Mouse (Mus musculus) bone marrow macrophage, adult 2 months (primary cell): ENCODE data around the gene Zc3h7b. TPM values are rescaled to one million over a fixed set of nuclear protein-coding genes. Genes with fewer than 3 reads are reported as not detected.

Experiments used
- H3K27ac ChIP-seq: 2 replicates; pipeline ENCODE4 v1.5.1; 2012; ENCODE audit warnings: low read depth, low read length; ENCODE audit not compliant: insufficient read depth
- H3K4me1 ChIP-seq: 2 replicates; pipeline ENCODE4 v1.6.1; 2012; ENCODE audit warnings: low read length; ENCODE audit not compliant: control insufficient read depth, insufficient read depth
- H3K4me3 ChIP-seq: 2 replicates; pipeline ENCODE4 v1.5.1; 2012; ENCODE audit warnings: mild to moderate bottlenecking, low read length, moderate library complexity; ENCODE audit not compliant: insufficient read depth
- CTCF ChIP-seq: IDR thresholded peaks from 2 replicates; pipeline ENCODE4 v1.5.1; 2012; ENCODE audit warnings: low read depth, mild to moderate bottlenecking, low read length, moderate library complexity
- POLR2A ChIP-seq: IDR thresholded peaks from 2 replicates; pipeline ENCODE4 v1.6.1; 2012; ENCODE audit warnings: mild to moderate bottlenecking, low read depth, low read length, borderline replicate concordance
- polyA plus RNA-seq: library from polyadenylated mRNA; stranded (reverse); fragments of >200 nt; gene quantifications from 2 replicates; pipeline ENCODE4 v1.2.4, GENCODE M21; 2012; ENCODE audit not compliant: missing spikeins, insufficient read depth, insufficient read length

Gene Zc3h7b
- polyA plus RNA-seq, 1 experiment, result 13.6 TPM

DNA sequence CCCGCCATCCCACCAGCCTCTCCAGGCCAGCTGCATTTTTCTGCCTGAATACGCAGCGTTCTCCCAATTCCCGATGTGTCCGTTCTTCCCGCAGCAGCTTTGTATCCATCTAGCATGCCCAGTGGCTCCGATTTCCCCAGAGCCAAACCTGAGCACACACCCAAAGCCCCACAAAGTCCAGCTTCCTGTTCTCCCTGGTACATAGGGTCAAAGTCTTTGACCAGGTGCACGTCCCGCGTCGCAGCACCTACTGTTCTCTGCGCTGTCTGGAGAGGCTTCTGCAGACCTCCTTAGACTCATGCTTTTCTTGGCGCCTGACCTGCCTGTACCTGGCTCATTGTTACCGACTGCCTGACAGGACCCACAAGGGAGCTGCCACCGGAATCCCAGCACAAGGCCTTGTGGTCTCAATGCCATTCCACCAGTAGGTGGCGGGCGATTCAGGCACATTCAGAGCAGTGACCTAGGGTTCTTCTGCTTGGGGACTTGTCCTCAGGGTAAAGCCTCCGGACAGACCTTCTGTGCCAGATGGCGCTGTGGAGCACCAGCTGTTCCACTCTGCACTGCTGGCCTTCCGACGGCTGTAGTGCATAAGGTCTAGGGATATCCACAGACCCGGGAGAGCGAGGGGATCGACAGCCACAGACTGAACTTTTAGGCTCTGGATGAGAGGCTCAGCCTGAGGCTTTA, 86.4 kb downstream of the Zc3h7b start:
- peaks cover 9% of the 10 kb centered on the region for H3K4me1 ChIP-seq
- TF ChIP-seq CTCF (peak; percentile 95), POLR2A (no peak)
- H3K27ac ChIP-seq, result no peak overlapping the region
- no peak overlapping the region for H3K4me3 ChIP-seq

DNA sequence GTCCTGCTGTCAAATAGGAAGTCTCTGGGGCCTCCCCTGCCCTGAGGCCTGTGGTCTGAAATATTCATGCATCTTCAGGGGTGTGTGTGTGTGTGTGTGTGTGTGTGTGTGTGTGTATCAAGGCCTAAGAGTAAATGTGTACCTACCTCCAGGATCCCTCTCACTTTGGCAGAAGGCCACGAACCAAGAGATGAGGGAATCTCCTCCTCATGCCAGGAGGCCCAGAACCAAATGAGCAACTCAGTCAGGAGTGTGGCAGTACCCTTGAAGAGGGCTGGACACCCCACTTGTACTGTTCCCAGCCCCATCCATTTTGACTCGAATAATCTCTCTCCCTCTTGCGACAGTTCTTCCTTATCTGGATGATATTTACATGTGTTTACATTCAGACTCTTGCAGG, 87.4 kb downstream of the Zc3h7b start:
- H3K27ac ChIP-seq, result no peak overlapping the region
- TF ChIP-seq POLR2A, result no peak
- TF ChIP-seq CTCF, result no peak
- peaks cover 16% of the 10 kb centered on the region for H3K4me1 ChIP-seq
- H3K4me3 ChIP-seq, result no peak overlapping the region

DNA sequence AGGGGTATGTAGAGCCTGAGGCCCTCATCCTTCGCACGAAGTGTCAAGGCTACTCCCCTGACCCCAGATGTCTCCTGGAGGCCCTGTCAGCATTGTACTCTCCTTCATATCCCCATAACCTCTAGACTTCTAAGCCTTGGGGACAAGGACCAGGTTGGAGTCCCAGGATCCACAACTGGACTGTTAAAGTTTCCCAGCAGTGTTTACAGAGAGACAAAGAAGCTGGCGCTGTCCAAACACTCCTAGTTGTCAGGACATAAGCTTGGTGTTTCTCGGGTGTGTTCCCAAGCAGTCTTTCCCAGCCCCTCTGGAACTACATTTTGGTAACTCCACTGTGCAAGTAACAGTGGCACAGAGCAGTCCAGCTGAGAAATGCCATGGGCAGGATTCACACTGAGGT, 88.6 kb downstream of the Zc3h7b start:
- Histone ChIP-seq H3K4me3 (no peak overlapping the region), H3K4me1 (peaks cover 21% of the 10 kb centered on the region), H3K27ac (no peak overlapping the region)
- TF ChIP-seq CTCF (no peak), POLR2A (no peak)

DNA sequence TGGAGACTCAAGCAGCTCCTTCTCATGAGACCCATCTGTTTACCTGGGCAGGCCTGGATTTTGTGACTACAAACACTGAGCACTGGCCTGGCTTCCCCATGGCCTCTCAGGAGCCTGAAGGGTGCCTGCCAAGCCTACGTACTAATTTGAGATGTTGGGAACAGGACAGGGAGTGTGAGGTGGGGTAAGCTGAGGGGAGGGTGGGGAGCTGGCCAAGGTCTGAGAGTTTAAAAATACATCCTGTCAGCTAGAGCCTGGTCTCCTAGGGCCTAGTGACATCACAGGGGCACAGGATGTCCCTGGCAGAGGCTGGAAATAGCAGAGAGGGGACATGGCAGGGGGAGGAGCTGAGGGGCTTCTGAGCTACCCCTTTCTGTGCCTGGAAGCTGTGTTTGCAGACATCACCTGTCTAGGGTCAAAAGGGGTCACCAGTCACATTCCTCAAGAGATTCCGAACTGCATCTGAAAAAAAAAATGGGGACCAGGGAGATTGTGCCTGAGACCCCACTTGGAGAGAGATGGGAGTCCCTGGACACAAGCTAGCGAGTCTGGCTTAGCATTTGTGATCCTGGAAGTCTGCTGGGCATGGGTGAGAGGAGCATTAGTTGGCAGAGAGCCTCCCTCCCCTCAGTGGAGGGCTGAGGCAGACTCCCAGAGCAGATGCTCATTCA, 89.4 kb downstream of the Zc3h7b start:
- no peak overlapping the region for H3K4me3 ChIP-seq
- H3K4me1 ChIP-seq, result peaks cover 23% of the 10 kb centered on the region
- no peak overlapping the region for H3K27ac ChIP-seq
- no peak for TF ChIP-seq CTCF
- TF ChIP-seq POLR2A, result no peak

DNA sequence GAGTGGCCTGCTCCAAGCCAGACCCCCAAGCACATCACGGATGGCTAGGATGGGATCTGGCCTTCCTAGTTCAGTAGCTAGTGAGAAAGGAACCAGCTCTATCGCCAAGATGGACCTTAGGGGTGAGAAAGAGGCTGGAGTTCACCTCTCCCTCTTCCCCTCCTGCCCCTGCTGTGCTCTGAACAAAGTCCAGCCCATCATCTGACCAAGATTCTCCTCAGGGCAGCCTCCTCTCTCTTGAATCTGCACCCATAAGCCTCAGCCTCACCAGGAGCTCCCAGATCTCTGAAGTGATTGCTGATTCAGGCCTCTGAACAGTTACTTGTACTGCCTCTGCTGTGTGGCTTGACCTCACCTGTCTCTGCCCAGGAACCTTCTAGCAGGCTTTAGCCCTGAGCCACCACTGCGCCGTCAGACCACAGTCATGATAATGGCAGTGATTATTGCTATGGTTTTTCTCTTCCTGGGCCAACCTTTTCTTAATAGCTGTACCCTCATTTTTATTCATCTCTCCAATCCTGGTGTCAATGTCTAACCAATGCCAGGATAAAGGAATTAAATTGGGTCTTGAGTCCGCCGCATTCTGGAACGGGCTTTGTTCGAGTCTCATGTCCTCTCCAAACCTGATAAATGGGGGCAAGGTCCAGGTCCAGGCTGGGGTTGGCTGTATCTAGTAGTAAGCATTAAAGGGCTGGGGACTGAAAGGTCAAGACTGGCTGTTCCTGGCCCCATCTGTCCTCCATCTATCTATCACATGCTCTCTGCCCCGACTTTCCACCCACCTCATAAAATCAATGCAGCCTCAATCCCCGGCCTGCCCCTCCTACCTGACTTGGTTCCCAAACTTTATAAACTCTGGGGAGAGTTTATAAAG, 90.4 kb downstream of the Zc3h7b start:
- Histone ChIP-seq H3K27ac (no peak overlapping the region), H3K4me3 (no peak overlapping the region), H3K4me1 (peaks cover 29% of the 10 kb centered on the region)
- TF ChIP-seq POLR2A (no peak), CTCF (no peak)

DNA sequence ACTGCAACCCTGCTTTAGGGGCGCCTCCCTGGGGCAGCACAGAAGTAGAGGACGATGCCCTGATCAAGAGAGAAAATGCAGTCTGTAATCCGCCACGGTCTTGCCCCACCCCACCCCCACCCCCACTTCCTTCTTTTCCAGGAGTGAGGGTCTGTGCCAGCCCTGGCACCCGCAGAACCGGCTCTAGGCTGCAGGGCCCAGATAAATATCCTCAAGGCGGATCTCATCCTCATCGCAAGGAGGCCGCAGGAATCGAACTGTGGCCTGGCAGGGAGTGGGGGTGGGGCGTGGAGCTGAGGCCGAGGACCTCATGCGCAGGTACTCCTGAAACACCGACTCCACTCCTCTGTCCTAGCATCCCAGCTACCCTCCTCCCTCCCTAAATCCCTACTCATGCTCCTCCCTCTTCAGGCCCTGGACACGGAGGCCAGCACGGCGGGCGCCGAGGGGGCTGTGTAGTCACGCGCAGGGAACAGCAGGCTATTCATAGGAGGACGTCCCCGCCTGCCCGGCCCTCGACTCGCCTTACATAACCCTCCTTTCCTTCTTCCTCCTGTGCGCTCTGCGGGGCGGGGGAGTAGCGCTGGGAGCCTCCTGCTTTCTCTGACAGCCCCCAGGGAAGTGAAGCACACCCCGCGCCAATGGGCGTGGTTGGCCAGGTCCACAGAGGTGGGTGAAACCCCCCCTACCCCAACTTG, 91.4 kb downstream of the Zc3h7b start:
- Histone ChIP-seq H3K27ac (peak overlapping the region; percentile 65), H3K4me3 (peak overlapping the region; percentile 62), H3K4me1 (peaks cover 27% of the 10 kb centered on the region)
- TF ChIP-seq POLR2A, result no peak
- TF ChIP-seq CTCF, result no peak

DNA sequence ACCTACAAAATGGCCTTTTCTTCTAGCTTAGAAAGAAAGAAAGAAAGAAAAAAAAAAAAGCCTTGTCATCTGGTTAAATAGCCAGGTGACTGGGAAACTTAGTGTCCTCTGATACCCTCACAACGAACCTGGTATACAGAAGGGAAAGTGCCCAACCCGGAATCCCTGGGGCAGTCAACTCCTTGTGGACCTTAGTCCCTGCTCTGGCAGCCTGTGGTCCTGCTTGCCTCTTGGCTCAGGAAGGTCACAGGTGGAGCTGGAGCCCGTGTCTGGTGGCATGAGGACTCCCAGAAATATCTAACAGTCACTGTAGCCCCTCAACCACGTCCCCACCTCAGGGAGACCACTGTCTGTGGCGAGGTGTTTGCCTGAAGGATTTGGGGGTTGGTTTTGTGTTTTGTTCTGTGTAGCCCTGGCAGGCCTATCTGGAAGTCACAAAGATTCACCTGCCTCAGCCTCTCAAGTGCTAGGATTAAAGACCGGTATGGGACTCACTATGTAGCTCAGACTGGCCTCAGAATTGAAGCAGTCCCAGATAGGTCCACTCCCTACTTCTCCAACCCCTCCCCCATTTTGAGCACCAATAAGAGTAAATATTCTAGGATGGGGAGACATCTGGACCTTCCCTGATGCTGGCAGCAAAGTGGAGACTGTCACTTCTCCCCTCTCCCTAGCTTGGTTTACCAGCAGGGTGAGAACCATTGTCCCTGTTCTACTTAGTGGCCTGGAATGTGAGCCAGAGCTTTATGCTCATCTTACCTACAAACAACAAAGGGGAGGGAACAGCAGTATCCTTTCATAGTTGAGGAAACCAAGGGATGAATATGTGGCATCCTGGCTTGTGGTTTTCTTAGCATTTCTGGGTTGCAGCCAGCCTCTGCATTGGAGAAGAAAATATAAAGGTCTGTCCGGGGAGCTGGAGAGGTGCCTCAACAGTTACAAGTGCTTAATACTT, 92.4 kb downstream of the Zc3h7b start:
- TF ChIP-seq CTCF (no peak), POLR2A (no peak)
- Histone ChIP-seq H3K4me3 (no peak overlapping the region), H3K4me1 (peaks cover 27% of the 10 kb centered on the region), H3K27ac (no peak overlapping the region)

DNA sequence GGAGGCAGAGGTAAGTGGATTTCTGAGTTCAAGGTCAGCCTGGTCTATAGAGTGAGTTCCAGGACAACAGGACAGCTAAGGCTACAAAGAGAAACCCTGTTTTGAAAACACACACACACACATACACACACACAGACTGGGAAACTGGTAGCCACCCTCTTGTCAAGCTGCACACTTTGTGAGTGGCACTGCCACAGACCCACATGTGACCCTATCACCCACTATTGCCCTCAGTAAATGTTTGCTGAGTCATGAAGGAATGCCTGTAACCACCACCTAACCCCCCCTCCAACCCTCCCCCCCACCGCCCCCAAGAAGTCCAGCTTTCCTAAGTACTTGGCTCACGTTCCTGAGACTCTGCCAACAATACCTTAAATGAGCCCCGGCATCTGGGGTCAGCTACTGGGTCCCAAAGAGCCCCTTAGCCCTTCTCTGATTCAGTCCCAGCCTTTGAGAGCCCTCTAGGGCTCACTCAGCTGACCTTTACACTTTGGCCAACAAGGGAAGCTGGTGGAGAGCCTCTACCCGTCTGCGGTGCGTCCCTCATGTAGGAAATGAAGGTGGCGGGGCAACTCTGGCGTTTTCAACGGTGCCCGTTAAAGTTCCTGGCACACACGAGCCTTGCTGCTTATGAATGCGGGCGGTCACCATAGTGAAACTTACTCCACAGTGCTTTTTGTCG, 93.8 kb downstream of the Zc3h7b start:
- Histone ChIP-seq H3K4me3 (no peak overlapping the region), H3K27ac (no peak overlapping the region), H3K4me1 (peaks cover 27% of the 10 kb centered on the region)
- no peak for TF ChIP-seq POLR2A
- no peak for TF ChIP-seq CTCF
